Mouse (Mus musculus) liver, embryonic 11.5 days (tissue): ENCODE data around the gene Klf7. TPM values are rescaled to one million over a fixed set of nuclear protein-coding genes. Genes with fewer than 3 reads are reported as not detected.
"Not testable (repeated sequence)": the region's sequence is repeated elsewhere in the genome, so short reads cannot be mapped to it uniquely, and the experiment has no call there.

Experiments used
- ATAC-seq: fragments of 200-750 bp; cut with Nextera tagmentation; replicated peaks from 2 replicates; pipeline ENCODE4 v1.8.0; 2017; ENCODE audit warnings: moderate number of reproducible peaks, mild to moderate bottlenecking, moderate TSS enrichment, moderate library complexity; ENCODE audit not compliant: low FRiP score
- DNase-seq: peaks from one replicate; pipeline ENCODE4 v3.0.0-alpha.2; 2017; ENCODE audit warnings: low spot score
- H3K27ac ChIP-seq: fragments of 300-500 bp; sonication (generic); 2 replicates; pipeline ENCODE4 v1.5.1; 2014; ENCODE audit warnings: mild to moderate bottlenecking, low read depth, low read length, control low read depth
- H3K27me3 ChIP-seq: fragments of 300-500 bp; sonication (generic); replicated peaks from 2 replicates; pipeline ENCODE4 v1.6.1; 2014; ENCODE audit warnings: low read length, mixed read lengths; ENCODE audit not compliant: control insufficient read depth, insufficient read depth
- H3K36me3 ChIP-seq: fragments of 300-500 bp; sonication (generic); 2 replicates; pipeline ENCODE4 v1.6.1; 2014; ENCODE audit warnings: mild to moderate bottlenecking, low read length, moderate library complexity, mixed read lengths; ENCODE audit not compliant: control insufficient read depth, insufficient read depth
- H3K4me1 ChIP-seq: fragments of 300-500 bp; sonication (generic); replicated peaks from 2 replicates; pipeline ENCODE4 v1.6.1; 2014; ENCODE audit warnings: low read length, mixed read lengths; ENCODE audit not compliant: control insufficient read depth, insufficient read depth
- H3K4me2 ChIP-seq: fragments of 300-500 bp; sonication (generic); 2 replicates; pipeline ENCODE4 v1.6.1; 2014; ENCODE audit warnings: mild to moderate bottlenecking, control low read depth, moderate library complexity
- H3K4me3 ChIP-seq: fragments of 300-500 bp; sonication (generic); 2 replicates; pipeline ENCODE4 v1.5.1; 2014; ENCODE audit warnings: low read depth, low read length, control low read depth
- H3K9ac ChIP-seq: fragments of 300-500 bp; sonication (generic); 2 replicates; pipeline ENCODE4 v1.6.1; 2014; ENCODE audit warnings: low read depth, low read length, control low read depth
- H3K9me3 ChIP-seq: fragments of 300-500 bp; sonication (generic); 2 replicates; pipeline ENCODE4 v1.6.1; 2016; ENCODE audit warnings: low read length, inconsistent platforms, mixed read lengths; ENCODE audit not compliant: control insufficient read depth
- WGBS: fragments of 180-500 bp; shearing (Covaris S2); extraction: QIAGEN DNeasy Blood & Tissue Kit; methylation state at CpG from one replicate; pipeline ENCODE4 v1.1.7; 2014; 5-methylcytosine and 5-hydroxymethylcytosine counted together
- polyA plus RNA-seq: library from polyadenylated mRNA; unstranded; fragments of >200 nt; fragmentation: Nextera tagmentation; extraction: Ambion mirVana; gene quantifications from 2 replicates; pipeline ENCODE4 v1.2.1, GENCODE M21; 2014

Gene Klf7
- polyA plus RNA-seq, 1 experiment from 2014 or later = 10.1 TPM

- 82% methylated on average over 3 of the region's 3 CpGs for WGBS
- DNase-seq = no peak
- H3K4me2 ChIP-seq = no peak overlapping the region
- H3K27me3 ChIP-seq = no peaks in the 10 kb centered on the region
- H3K4me3 ChIP-seq = no peak overlapping the region
- no peak overlapping the region for H3K9ac ChIP-seq
- ATAC-seq = no peak
- H3K9me3 ChIP-seq = no peaks in the 10 kb centered on the region
- peaks cover 18% of the 10 kb centered on the region for H3K4me1 ChIP-seq
- H3K36me3 ChIP-seq = no peaks in the 10 kb centered on the region
- H3K27ac ChIP-seq = no peak overlapping the region
Observed at GRCm38 (mm10) chr1:64114579-64114978, 7.5 kb downstream of the Klf7 start.

- H3K9ac ChIP-seq, H3K4me3 ChIP-seq, H3K9me3 ChIP-seq, H3K4me2 ChIP-seq, H3K27ac ChIP-seq, H3K36me3 ChIP-seq, H3K27me3 ChIP-seq, DNase-seq, ATAC-seq: not testable (repeated sequence)
- 62% methylated on average over 3 of the region's 3 CpGs for WGBS
- H3K4me1 ChIP-seq = peaks cover 13% of the 10 kb centered on the region
Observed at GRCm38 (mm10) chr1:64108653-64109052, 13.4 kb downstream of the Klf7 start.

GRCm38 (mm10) chr1:64107526-64107925, 14.6 kb downstream of the Klf7 start:
- peaks cover 13% of the 10 kb centered on the region for H3K4me1 ChIP-seq
- no peaks in the 10 kb centered on the region for H3K36me3 ChIP-seq
- WGBS = 80% methylated on average over 7 of the region's 7 CpGs
- H3K4me2 ChIP-seq = no peak overlapping the region
- DNase-seq (no peak), ATAC-seq (no peak)
- H3K9ac ChIP-seq = no peak overlapping the region
- no peaks in the 10 kb centered on the region for H3K27me3 ChIP-seq
- no peak overlapping the region for H3K4me3 ChIP-seq
- H3K27ac ChIP-seq = no peak overlapping the region
- H3K9me3 ChIP-seq = no peaks in the 10 kb centered on the region

DNA sequence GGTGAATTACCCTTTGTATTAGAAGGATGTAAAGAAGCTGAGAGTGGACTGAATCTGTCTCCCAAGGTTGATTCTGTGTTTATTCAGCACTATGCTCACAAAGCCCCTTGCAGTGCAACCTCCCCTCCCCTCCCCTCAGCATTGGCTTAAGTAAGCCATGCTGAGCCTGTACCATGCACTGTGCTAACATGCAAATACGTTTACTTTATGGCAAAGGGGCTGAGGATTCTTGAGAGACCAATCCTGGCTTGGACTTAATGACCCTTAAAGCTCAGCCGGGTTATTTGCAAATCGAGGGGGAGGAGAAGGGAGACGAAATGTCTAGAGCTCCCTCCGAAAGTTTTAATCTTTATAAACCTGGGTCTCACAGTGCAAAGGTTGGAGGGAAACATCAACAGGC, 16.0 kb downstream of the Klf7 start:
- Histone ChIP-seq H3K27me3 (no peaks in the 10 kb centered on the region), H3K4me3 (no peak overlapping the region), H3K9ac (no peak overlapping the region), H3K36me3 (no peaks in the 10 kb centered on the region), H3K4me1 (peaks cover 18% of the 10 kb centered on the region), H3K9me3 (no peaks in the 10 kb centered on the region), H3K4me2 (no peak overlapping the region), H3K27ac (no peak overlapping the region)
- ATAC-seq (no peak), DNase-seq (no peak)
- 44% methylated on average over 5 of the region's 5 CpGs for WGBS

DNA sequence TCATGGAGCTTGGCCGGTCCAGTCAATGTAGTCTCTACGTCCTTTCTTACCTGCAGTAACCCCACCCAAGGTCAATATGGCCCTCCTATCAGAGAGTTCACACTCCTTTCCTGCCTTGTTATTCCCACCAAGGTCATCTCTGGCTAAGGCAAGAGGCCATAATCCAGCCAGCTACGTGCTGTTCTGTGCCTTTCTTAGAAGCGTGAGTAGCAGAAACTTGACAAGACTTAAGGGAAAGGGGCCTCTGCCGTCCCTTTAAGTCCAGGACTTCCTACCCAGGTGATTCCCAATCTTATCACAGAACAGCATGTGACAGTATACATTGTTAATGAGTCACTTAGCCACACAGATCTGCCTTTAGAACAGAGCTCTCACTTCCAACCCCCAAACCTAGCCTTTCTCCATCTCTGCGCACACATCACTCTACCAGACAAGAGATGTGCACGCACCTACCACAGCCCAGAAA, 16.9 kb downstream of the Klf7 start:
- Histone ChIP-seq H3K9ac (no peak overlapping the region), H3K4me1 (peaks cover 24% of the 10 kb centered on the region), H3K4me3 (no peak overlapping the region), H3K27me3 (no peaks in the 10 kb centered on the region), H3K36me3 (peaks cover 2% of the 10 kb centered on the region; the same call in 1 of the 2 replicates), H3K4me2 (no peak overlapping the region), H3K9me3 (no peaks in the 10 kb centered on the region), H3K27ac (no peak overlapping the region)
- 68% methylated on average over 7 of the region's 7 CpGs for whole genome bisulfite sequencing
- ATAC-seq (peak; percentile 22; the same call in 1 of the 2 replicates), DNase-seq (no peak)

DNA sequence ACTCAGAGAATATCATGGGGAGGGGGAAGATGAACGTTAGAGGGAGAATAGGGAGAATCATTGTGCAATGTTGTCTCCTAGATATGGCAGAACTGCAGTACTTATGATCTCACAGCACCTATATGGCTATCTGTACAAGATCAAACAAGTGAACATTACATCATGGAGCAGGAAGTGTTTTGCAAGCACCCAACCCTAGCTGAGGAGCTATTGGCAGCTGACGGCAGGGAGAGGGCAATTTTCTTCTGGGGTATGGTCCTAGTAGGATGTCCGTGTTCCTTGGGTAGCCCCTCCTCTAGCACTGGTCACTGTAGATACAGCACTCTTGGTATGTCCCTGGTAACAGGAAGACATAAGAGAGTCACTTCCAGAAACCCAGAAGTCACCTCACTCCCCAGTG, 17.4 kb downstream of the Klf7 start:
- Histone ChIP-seq H3K27me3 (no peaks in the 10 kb centered on the region), H3K4me3 (no peak overlapping the region), H3K9me3 (no peaks in the 10 kb centered on the region), H3K36me3 (peaks cover 2% of the 10 kb centered on the region; the same call in 1 of the 2 replicates), H3K27ac (no peak overlapping the region), H3K4me2 (no peak overlapping the region), H3K9ac (no peak overlapping the region), H3K4me1 (peaks cover 24% of the 10 kb centered on the region)
- DNase-seq (no peak), ATAC-seq (0 out of 2 replicates have a peak, but pooled peaks have one; percentile 18)
- 59% methylated on average over 3 of the region's 3 CpGs for WGBS

GRCm38 (mm10) chr1:64101331-64101730, 20.8 kb downstream of the Klf7 start:
- no peak for DNase-seq
- 42% methylated on average over 3 of the region's 3 CpGs for WGBS

GRCm38 (mm10) chr1:64098800-64099199, 23.3 kb downstream of the Klf7 start:
- no peak overlapping the region for H3K9ac ChIP-seq
- H3K4me3 ChIP-seq = no peak overlapping the region
- peaks cover 31% of the 10 kb centered on the region for H3K4me1 ChIP-seq
- WGBS = 28% methylated on average over 4 of the region's 4 CpGs
- ATAC-seq = peak; percentile 81
- peak overlapping the region; percentile 9; the same call in 1 of the 2 replicates for H3K27ac ChIP-seq
- H3K4me2 ChIP-seq = no peak overlapping the region
- H3K9me3 ChIP-seq = no peaks in the 10 kb centered on the region
- H3K36me3 ChIP-seq = peaks cover 2% of the 10 kb centered on the region; the same call in 1 of the 2 replicates
- no peak for DNase-seq
- no peaks in the 10 kb centered on the region for H3K27me3 ChIP-seq

More at GRCm38 (mm10) chr1:64101331-64101730, 20.8 kb downstream of the Klf7 start:
- Histone ChIP-seq H3K27me3 (no peaks in the 10 kb centered on the region), H3K4me3 (no peak overlapping the region), H3K27ac (no peak overlapping the region), H3K9me3 (no peaks in the 10 kb centered on the region), H3K4me1 (peaks cover 44% of the 10 kb centered on the region), H3K9ac (no peak overlapping the region), H3K4me2 (no peak overlapping the region), H3K36me3 (peaks cover 2% of the 10 kb centered on the region; the same call in 1 of the 2 replicates)
- no peak for ATAC-seq

- H3K27ac ChIP-seq = peak overlapping the region; percentile 71
- 67% methylated on average over 6 of the region's 6 CpGs for WGBS
- no peak overlapping the region for H3K4me3 ChIP-seq
- H3K9ac ChIP-seq = no peak overlapping the region
- no peaks in the 10 kb centered on the region for H3K27me3 ChIP-seq
- ATAC-seq (peak; percentile 38; the same call in 1 of the 2 replicates), DNase-seq (no peak)
- H3K9me3 ChIP-seq = no peaks in the 10 kb centered on the region
- peak overlapping the region; percentile 37 for H3K4me2 ChIP-seq
- H3K36me3 ChIP-seq = peaks cover 2% of the 10 kb centered on the region; the same call in 1 of the 2 replicates
- peaks cover 31% of the 10 kb centered on the region for H3K4me1 ChIP-seq
Observed at GRCm38 (mm10) chr1:64097640-64098287, 24.3 kb downstream of the Klf7 start.
